Mouse (Mus musculus): ENCODE data around the gene Abcc9.

Abcc9 gene

DNA sequence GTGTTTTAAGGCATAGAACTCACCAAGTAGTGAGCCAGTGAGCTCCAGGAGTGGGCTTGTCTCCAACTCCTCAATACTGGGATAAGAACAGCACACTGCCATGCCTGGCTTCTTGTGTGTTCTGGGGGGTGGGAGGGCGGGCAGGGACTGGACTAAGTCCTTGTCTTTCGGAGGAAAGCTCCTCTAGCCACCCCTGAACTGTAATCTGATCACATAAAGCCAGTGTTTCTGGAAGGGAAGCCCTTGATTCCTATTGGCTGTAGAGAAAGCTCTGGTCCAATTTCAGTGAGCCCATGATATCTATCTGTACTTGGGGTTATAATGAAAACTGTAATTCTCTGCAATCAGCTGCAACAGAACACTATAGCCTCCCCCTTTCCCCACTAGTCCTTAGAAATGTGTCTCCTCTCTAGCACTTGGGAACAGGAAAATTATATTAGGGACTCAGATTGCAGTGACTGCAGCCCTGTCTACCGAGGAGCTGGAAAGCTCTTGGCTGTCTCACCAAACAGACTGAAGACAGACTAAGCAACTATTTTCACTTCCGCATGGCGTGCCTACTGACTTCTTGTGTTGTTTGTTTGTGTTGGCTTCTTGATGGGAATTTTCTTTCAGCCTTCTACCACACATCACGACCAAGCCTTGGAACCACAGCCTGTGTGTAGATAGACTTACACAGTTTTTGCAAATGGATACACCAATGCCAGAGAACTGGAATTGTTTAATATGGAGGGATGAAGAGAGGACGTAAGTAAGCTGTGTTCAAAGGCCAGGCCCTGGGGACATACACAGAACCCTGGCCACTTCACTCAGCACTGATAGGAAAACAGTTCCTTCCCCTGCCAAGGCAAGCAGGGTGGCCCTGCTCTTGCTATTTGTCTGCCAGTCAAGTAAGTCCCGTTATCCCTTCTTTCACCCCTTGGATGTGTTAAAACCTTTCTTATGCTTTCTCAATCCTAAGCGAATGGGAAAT lies 92.4 kb downstream of the Abcc9 start:
- peak in 1 of 2 experiments; percentile 29 for DNase-seq

- DNase-seq: no peak
Measured at GRCm38 (mm10) chr6:142607080-142607479, 95.0 kb downstream of the Abcc9 start.

GRCm38 (mm10) chr6:142602772-142603171 lies 99.3 kb downstream of the Abcc9 start:
- DNase-seq: no peak

DNA sequence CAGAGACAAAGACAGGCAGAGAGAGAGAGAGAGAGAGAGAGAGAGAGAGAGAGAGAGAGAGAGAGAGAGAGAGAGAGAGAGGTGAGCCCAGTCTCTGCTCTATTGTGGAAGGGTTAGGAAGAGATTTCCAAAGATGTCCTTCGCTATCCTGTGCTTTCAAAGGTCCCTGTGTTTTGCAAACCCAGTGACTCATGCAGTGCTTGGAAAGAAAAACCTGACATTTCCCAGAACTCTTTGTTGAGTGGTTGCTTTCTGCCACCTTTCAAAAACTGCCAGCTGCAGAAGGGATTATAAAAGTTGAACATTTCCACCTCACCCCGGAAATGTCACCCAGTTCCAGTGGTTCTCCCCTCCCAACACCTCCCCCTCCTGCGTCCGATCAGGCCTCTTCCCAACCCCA lies 123.3 kb downstream of the Abcc9 start:
- DNase-seq: no peak

DNA sequence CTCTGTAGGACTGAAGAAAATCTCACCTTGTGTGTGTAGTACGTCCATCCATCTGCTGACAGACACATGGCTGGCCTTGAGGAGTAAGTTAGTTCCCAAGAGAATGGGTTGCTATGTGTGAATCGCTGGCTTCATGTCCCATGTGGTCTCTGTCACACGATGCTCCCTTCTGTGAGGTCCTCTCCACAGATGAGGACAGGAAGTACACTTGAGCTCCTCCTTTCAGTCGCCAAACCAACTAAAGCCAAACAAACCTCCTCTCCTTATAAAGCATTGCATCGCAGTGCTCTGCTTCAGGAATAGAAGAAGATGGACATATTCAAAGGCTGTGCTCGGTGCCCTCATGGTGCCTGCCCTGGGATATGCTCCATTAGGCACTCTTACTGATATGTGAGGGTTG lies 124.3 kb downstream of the Abcc9 start:
- no peak for DNase-seq

- no peak for DNase-seq
Measured at GRCm38 (mm10) chr6:142572876-142573275, 129.2 kb downstream of the Abcc9 start.

DNA sequence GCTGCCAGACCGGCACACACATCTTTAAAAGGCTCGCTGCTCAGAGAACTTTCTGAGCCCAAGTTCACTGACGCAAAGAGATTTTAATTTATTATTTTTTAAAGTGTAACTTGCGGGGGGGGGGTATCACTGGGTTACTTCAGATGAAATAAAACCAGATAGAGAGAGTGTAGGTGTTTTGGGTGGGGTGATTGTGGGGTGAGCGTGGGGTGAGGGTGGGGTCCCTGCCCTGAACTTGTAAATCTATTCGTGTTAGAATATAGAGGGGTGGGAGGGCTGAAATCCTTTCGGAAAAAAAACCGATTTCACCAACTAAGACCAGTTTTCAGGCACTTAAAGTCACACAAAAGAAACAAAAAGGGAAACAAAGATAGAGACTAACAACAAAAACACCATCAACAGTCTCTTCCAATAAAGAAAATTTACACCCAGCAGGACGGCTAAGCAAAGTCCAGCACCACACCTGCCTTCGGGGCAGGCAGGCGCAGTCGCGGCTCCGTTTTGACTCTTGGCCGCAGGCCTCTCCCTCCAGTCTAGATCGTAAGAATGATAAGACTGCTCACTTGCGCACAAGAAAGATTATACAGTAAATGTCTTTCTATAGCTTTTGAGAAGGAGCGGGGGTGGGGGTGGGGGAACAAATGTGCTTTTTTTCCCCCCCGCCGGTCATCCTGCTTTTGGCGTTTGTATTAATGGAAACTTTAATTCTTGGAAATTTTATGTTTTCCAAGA lies 130.3 kb downstream of the Abcc9 start:
- DNase-seq: peak in 1 of 2 experiments; percentile 15

DNA sequence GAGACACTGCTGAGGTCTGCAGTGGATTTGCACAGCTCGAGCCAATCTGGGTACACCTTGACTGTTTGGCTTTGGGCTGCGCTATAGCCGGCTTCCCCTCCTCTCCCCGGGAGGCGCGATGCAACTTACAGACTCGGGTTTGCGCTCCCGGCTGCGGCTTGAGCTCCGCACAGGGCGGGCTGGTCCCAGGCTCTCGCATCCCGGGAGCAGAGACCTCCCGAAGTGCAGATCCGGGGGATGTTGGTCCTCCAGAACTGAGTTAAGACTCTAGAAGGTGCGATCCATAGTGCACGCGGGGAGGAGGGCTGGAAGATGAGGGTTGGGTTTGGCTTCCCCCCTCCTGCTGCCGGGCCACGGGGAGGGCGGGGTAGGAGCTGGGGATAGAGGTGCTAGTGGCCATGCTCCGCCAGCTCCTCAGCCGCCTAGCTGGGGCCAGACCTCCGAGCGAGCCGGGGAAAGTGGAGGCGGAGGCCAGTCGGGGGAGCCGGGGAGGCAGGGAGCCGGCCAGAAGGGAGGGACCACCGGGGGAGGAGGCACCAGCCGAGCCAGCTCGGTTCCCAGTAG lies 131.0 kb downstream of the Abcc9 start, which contains the start of gene Kcnj8:
Gene Kcnj8 (minus strand): TSS at position 560 of the 564 bp plus-strand sequence.
- DNase-seq: peak; percentile 79 to 88

DNA sequence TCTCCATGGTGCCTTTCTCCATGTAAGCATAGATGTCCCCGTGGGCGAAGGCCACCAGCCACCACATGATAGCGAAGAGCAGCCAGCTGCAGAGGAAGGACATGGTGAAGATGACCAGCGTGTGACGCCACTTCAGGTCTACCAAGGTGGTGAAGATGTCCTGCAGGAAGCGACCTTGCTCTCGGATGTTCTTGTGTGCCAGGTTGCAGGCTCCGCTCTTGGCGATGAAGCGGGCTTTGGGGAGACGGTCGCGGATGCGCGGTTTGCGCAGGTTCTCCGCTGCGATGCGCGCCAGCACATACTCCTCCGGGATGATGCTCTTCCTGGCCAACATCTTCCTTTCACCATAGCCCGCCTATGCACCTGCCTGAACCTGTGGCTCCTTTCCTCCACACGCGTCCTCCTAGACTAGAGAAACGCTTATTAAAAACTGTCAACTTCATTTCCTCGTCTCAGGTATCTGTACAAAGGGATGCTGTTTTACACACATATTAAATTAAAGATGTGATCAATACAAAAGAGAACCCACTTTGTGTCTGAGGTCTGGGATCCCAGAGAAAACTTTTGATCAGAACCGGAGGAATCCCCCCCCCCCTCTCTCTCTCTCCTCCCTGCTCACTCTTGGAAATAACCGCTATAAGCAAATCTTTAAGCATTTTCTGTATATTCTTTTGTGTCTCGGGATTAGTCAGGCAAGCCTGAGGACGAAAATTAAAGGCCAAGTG lies 131.9 kb downstream of the Abcc9 start:
- DNase-seq: no peak

DNA sequence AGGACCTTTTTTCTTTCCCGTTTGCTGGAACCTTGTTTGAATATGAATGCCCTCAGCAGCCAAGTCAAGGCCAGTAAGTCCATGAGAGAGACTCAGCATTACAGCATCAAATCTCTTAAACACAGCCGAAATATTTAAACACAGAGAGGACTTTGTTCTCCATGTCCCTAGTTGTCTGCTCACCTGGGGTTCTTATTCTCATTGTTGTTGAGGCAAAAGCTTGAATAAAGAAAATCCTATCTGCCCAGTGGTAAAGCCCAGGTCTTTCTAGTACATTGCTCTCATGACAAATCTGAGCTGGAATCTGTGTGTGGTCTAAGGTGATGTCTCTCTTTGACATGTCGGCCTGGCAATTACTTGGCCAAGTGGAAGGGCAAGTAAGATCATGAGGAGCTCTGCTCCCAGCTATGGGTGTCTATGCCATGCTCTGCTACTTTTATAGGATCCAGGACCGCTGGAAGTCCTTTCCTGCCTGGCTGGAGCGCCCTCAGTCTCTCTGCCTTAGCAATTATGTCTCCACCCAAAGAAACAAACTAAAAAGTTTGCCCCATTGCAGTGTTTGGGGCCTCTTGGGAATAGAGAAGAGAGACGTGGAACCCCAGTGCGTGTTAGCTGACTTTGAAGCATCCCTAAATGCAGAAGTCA lies 133.3 kb downstream of the Abcc9 start:
- DNase-seq: no peak

GRCm38 (mm10) chr6:142567452-142567851 lies 134.7 kb downstream of the Abcc9 start:
- peak; percentile 45 to 78 for DNase-seq

DNA sequence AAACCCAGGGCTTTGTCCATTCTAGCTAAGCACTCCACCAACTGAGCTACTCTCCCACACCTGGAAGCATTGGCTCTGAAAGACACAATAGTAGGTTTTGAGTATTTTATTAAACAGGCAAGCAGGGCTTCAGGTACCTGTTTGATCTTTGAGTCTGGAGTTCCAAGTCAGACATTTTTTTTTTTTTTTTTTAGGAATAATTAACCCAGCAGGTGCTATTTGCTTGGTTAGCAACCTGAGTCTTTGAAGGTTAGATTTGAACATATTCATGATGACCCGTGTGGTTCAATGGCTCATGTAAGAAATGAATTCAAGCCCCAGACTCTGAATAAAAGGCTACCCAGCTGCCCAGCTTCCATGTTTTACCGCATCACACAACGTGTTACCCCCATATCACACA lies 137.4 kb downstream of the Abcc9 start:
- DNase-seq: no peak

DNA sequence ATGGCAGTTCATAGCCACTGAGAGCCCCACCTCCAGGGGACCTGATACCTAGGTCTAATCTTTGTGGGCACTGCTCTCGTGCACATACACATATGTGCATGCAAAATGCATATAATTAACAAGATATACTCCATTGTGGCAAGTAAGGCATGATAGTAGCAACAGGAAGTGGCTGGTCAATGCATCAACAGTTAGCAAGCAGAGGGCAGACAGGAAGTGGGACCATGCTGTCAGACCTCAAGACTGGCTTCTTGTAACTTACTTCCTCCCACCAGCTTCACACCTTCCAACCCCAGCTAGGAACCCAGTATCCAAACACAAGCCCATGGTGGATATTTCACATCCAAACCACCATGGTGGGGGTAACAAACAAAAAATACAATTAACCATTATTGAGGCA lies 141.0 kb downstream of the Abcc9 start:
- no peak for DNase-seq

DNA sequence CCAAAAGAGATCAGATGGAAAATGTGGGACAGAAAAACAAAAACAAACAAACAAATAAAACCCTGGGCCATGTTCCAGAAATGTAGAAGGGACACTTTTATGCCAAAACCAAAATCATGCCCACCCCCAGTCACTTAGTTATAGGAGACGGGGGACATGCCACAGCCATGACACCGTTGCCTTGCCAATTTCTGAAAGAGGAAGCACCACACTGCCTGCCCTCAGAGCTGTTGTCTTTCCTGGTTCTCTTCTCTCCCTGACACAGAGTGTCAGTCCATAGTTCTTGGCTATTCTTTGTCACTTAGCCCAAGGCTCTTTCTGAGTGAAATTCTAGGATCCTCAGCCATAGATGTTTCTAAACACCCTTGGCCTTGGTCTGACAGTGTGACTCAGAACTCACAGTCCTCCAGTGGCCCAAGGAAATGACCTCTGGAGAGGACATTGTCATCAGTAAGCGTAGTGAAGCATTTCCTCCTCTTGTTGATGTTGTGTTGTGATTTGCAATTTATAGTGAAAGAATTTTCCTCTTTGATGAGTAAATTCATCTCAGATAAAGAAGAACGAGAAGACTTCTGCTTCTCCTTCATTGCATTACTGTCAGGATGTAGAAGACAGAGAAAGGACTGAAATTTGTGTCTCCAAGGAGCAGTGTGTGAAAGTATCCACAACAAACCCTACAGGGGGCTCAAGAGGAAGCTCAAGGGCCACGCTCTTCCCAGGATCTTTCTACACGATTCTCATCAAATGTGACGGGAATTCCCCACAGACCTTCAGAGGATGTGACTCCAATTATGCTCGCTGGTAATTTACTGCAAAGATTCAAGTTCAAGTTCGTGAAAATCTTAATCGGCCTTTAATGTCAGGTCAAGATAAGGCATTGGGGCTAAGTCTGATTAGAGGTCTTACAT lies 143.1 kb downstream of the Abcc9 start:
- no peak for DNase-seq

- DNase-seq: no peak
Measured at GRCm38 (mm10) chr6:142558076-142558475, 144.0 kb downstream of the Abcc9 start.

- no peak for DNase-seq
Measured at GRCm38 (mm10) chr6:142555988-142556387, 146.1 kb downstream of the Abcc9 start.

DNA sequence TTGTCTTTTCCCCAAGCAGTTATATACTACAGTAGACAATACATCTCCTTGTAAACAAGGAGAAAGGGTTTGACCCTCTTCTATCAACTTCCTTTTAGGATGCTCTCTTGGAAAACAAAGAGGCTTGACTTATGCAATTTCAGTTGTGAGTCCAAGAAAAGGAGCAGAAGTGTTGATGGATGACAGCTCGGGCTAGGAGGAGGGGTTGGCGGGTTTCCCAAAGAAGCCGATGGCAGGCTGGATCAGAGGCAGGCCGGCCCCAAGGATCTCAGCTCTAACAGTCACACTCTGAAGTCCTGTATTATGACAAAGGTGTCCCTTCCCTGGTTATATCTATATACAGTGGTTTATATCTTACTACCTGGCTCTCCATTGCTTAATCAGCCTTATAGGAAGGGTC lies 150.6 kb downstream of the Abcc9 start:
- DNase-seq: peak; percentile 51 to 77

- DNase-seq: no peak
Measured at GRCm38 (mm10) chr6:142550871-142551270, 151.2 kb downstream of the Abcc9 start.

GRCm38 (mm10) chr6:142548377-142548776 lies 153.7 kb downstream of the Abcc9 start:
- no peak for DNase-seq

GRCm38 (mm10) chr6:142545132-142545531 lies 157.0 kb downstream of the Abcc9 start:
- DNase-seq: no peak

- DNase-seq: no peak
Measured at GRCm38 (mm10) chr6:142543648-142544047, 158.5 kb downstream of the Abcc9 start.

Measured in lung, postnatal 4 days (tissue).